Mouse (Mus musculus): ENCODE measurements around the gene 9130213A22Rik.

DNA sequence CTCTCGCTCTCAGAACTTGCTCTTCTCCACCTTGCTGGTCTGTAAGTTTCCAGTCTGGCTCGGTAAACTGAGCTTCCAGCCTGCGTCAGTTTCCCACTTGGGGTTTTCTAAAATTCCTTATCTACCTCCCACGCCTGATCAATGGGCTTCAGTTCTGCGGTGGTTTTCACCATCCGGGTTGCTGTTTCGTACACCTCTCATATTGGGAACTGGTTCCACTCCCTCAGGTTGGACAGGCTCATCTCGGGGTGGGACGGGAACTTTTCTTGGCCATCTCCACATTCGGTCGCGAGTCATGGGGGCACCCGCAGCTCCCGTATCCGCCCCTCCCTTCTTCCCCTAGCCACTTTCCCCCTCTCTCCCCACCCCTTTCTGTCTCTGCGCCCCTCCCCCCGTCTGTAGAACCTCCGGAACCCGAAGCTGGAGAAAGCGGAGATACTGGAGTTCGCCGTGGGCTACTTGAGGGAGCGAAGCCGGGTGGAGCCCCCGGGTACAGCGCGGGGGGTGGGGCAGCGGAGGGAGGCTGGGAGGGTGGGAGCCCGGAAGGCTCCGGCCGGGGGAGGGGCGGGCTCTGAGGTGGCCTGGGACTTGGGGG lies 551 bp downstream of the 9130213A22Rik start:
- TF ChIP-seq CTCF (IDR thresholded peaks at IDR 0.05; ENCODE audit: low read depth) (no peak), EP300 (IDR thresholded peaks at IDR 0.05; ENCODE audit: low read depth) (no peak)
